Mouse (Mus musculus): ENCODE measurements around the gene Sppl2c. TPM values are rescaled to one million over a fixed set of nuclear protein-coding genes. Genes with fewer than 3 reads are reported as not detected.

Sppl2c gene
- total and polyA plus RNA-seq, 3 experiments, result not detected

GRCm38 (mm10) chr11:104197861-104198260 lies 11.7 kb downstream of the Sppl2c start:
- DNase-seq (ENCODE audit: low read depth, low spot score), result peak; percentile 37
- Histone ChIP-seq H3K79me2 (ENCODE audit: control insufficient read depth, insufficient read depth, low read length, poor library complexity) (no peaks in the 10 kb centered on the region), H3K9me3 (replicated peaks; ENCODE audit: insufficient read depth, low read length) (no peaks in the 10 kb centered on the region), H3K27me3 (ENCODE audit: control insufficient read depth in 1 of 2, insufficient read depth in 2 of 2, low read length in 2 of 2) (peaks cover 0 to 3% of the 10 kb centered on the region in 2 experiments; a peak in 2 of 4 replicates), H3K4me3 (ENCODE audit: control insufficient read depth in 1 of 2, insufficient read depth in 1 of 2, low read depth in 2 of 2, low read length in 2 of 2) (no peak overlapping the region), H3K27ac (ENCODE audit: control insufficient read depth, low read depth, low read length) (no peak overlapping the region), H3K9ac (ENCODE audit: control insufficient read depth, low read depth, low read length, poor library complexity, severe bottlenecking) (no peak overlapping the region), H3K4me1 (ENCODE audit: control insufficient read depth in 1 of 2, insufficient read depth in 2 of 2, low read length in 2 of 2) (no peaks in the 10 kb centered on the region), H3K36me3 (ENCODE audit: control insufficient read depth in 1 of 2, insufficient read depth in 2 of 2, low read length in 2 of 2) (no peaks in the 10 kb centered on the region)
- no peak for TF ChIP-seq SMC3 (IDR thresholded peaks at IDR 0.05; ENCODE audit: low read depth, low read length)
- TF ChIP-seq MAFK (IDR thresholded peaks at IDR 0.05; ENCODE audit: borderline replicate concordance, low read depth, low read length), result no peak
- TF ChIP-seq ZC3H11A (IDR thresholded peaks at IDR 0.05; ENCODE audit: low read depth, low read length), result no peak
- TF ChIP-seq CHD1 (IDR thresholded peaks at IDR 0.05; ENCODE audit: low read depth, low read length), result no peak
- no peak for TF ChIP-seq RCOR1 (IDR thresholded peaks at IDR 0.05; ENCODE audit: low read depth, low read length)
- TF ChIP-seq ZNF384 (IDR thresholded peaks at IDR 0.05; ENCODE audit: low read depth, low read length), result no peak
- no peak for TF ChIP-seq CTCF (IDR thresholded peaks at IDR 0.05 in 2 of 3, conservative IDR thresholded peaks at IDR 0.05 in 1 of 3; ENCODE audit: control insufficient read depth in 1 of 3, insufficient read depth in 1 of 3, low read depth in 2 of 3, low read length in 3 of 3, poor library complexity in 1 of 3, severe bottlenecking in 1 of 3)
- no peak for TF ChIP-seq ZKSCAN1 (IDR thresholded peaks at IDR 0.05; ENCODE audit: low read depth, low read length)
- no peak for TF ChIP-seq NRF1 (IDR thresholded peaks at IDR 0.05; ENCODE audit: insufficient read depth, low read depth, low read length, poor library complexity, severe bottlenecking)
- TF ChIP-seq TBP (IDR thresholded peaks at IDR 0.05; ENCODE audit: low read depth, low read length), result no peak
- no peak for TF ChIP-seq JUND (IDR thresholded peaks at IDR 0.05; ENCODE audit: low read depth, low read length)
- no peak for TF ChIP-seq ZMIZ1 (IDR thresholded peaks at IDR 0.05; ENCODE audit: low read depth, low read length)
- no peak for TF ChIP-seq SIN3A (IDR thresholded peaks at IDR 0.05; ENCODE audit: low read length)
- TF ChIP-seq ETS1 (IDR thresholded peaks at IDR 0.05; ENCODE audit: low read depth, low read length), result no peak
- no peak for TF ChIP-seq NELFE (IDR thresholded peaks at IDR 0.05; ENCODE audit: low read depth, low read length)
- TF ChIP-seq E2F4 (IDR thresholded peaks at IDR 0.05; ENCODE audit: borderline replicate concordance, low read depth, low read length), result no peak
- no peak for TF ChIP-seq MAZ (IDR thresholded peaks at IDR 0.05; ENCODE audit: low read depth, low read length)
- TF ChIP-seq TAL1 (IDR thresholded peaks at IDR 0.05; ENCODE audit: low read length), result no peak
- TF ChIP-seq MYB (IDR thresholded peaks at IDR 0.05; ENCODE audit: low read depth, low read length), result no peak

GRCm38 (mm10) chr11:104203271-104203670 lies 17.1 kb downstream of the Sppl2c start:
- Histone ChIP-seq H3K4me1 (ENCODE audit: control insufficient read depth in 1 of 2, insufficient read depth in 2 of 2, low read length in 2 of 2) (no peaks in the 10 kb centered on the region), H3K27ac (ENCODE audit: control insufficient read depth, low read depth, low read length) (no peak overlapping the region), H3K36me3 (ENCODE audit: control insufficient read depth in 1 of 2, insufficient read depth in 2 of 2, low read length in 2 of 2) (no peaks in the 10 kb centered on the region), H3K27me3 (ENCODE audit: control insufficient read depth in 1 of 2, insufficient read depth in 2 of 2, low read length in 2 of 2) (peaks cover 0 to 3% of the 10 kb centered on the region in 2 experiments; a peak in 2 of 4 replicates), H3K79me2 (ENCODE audit: control insufficient read depth, insufficient read depth, low read length, poor library complexity) (no peaks in the 10 kb centered on the region), H3K9ac (ENCODE audit: control insufficient read depth, low read depth, low read length, poor library complexity, severe bottlenecking) (no peak overlapping the region), H3K9me3 (replicated peaks; ENCODE audit: insufficient read depth, low read length) (no peaks in the 10 kb centered on the region), H3K4me3 (ENCODE audit: control insufficient read depth in 1 of 2, insufficient read depth in 1 of 2, low read depth in 2 of 2, low read length in 2 of 2) (no peak overlapping the region)
- TF ChIP-seq E2F4 (IDR thresholded peaks at IDR 0.05; ENCODE audit: borderline replicate concordance, low read depth, low read length), result no peak
- no peak for TF ChIP-seq USF1 (IDR thresholded peaks at IDR 0.05; ENCODE audit: low read depth, low read length)
- no peak for TF ChIP-seq ZNF384 (IDR thresholded peaks at IDR 0.05; ENCODE audit: low read depth, low read length)
- no peak for TF ChIP-seq SIN3A (IDR thresholded peaks at IDR 0.05; ENCODE audit: low read length)
- no peak for TF ChIP-seq USF2 (IDR thresholded peaks at IDR 0.05; ENCODE audit: borderline replicate concordance in 1 of 2, insufficient read depth in 1 of 2, low read depth in 1 of 2, low read length in 2 of 2)
- TF ChIP-seq ZC3H11A (IDR thresholded peaks at IDR 0.05; ENCODE audit: low read depth, low read length), result no peak
- TF ChIP-seq POLR2AphosphoS2 (IDR thresholded peaks at IDR 0.05; ENCODE audit: low read length), result no peak
- no peak for TF ChIP-seq BHLHE40 (IDR thresholded peaks at IDR 0.05; ENCODE audit: borderline replicate concordance, low read depth, low read length)
- TF ChIP-seq MEF2A (IDR thresholded peaks at IDR 0.05; ENCODE audit: extremely low read depth, insufficient replicate concordance, low read depth, low read length, poor library complexity, severe bottlenecking), result no peak
- no peak for TF ChIP-seq MAX (IDR thresholded peaks at IDR 0.05; ENCODE audit: low read length)
- no peak for TF ChIP-seq TAL1 (IDR thresholded peaks at IDR 0.05; ENCODE audit: low read length)
- no peak for TF ChIP-seq POLR2A (IDR thresholded peaks at IDR 0.05; ENCODE audit: control insufficient read depth in 1 of 2, insufficient read depth in 1 of 2, low read depth in 1 of 2, low read length in 2 of 2, poor library complexity in 1 of 2)
- no peak for TF ChIP-seq ELF1 (IDR thresholded peaks at IDR 0.05; ENCODE audit: low read depth, low read length)
- no peak for TF ChIP-seq MAZ (IDR thresholded peaks at IDR 0.05; ENCODE audit: low read depth, low read length)
- TF ChIP-seq GATA1 (IDR thresholded peaks at IDR 0.05; ENCODE audit: low read depth, low read length), result no peak
- TF ChIP-seq CTCF (IDR thresholded peaks at IDR 0.05 in 2 of 3, conservative IDR thresholded peaks at IDR 0.05 in 1 of 3; ENCODE audit: control insufficient read depth in 1 of 3, insufficient read depth in 1 of 3, low read depth in 2 of 3, low read length in 3 of 3, poor library complexity in 1 of 3, severe bottlenecking in 1 of 3), result no peak
- TF ChIP-seq MXI1 (IDR thresholded peaks at IDR 0.05; ENCODE audit: low read depth, low read length), result no peak
- no peak for TF ChIP-seq NRF1 (IDR thresholded peaks at IDR 0.05; ENCODE audit: insufficient read depth, low read depth, low read length, poor library complexity, severe bottlenecking)
- DNase-seq (ENCODE audit: low read depth, low spot score), result peak; percentile 34

Measured in MEL (cell line).